Mouse (Mus musculus) erythroblast, embryonic 14.5 days (primary cell): ENCODE data around the gene Gm47791.

ENCODE experiments used
- GATA1 ChIP-seq: IDR thresholded peaks from 2 replicates; pipeline ENCODE4 v1.6.1; 2012; ENCODE audit warnings: low read length, inconsistent platforms, mixed read lengths
- TAL1 ChIP-seq: IDR thresholded peaks from 3 replicates; pipeline ENCODE4 v1.6.1; 2012; ENCODE audit warnings: low read length, inconsistent platforms, mixed read lengths

- TF ChIP-seq TAL1 (no peak), GATA1 (no peak)
Measured at GRCm38 (mm10) chr1:82738066-82738465, 33.0 kb downstream of the Gm47791 start.
